Mouse (Mus musculus): Measurements from ENCODE around the gene Sytl1.

GRCm38 (mm10) chr4:133240934-133241908, 21.7 kb downstream of the Sytl1 start:
- TF ChIP-seq CHD2 (IDR thresholded peaks at IDR 0.05; ENCODE audit: low read depth, low read length) (no peak), ZC3H11A (IDR thresholded peaks at IDR 0.05; ENCODE audit: borderline replicate concordance, low read depth, low read length) (no peak)
